Mouse (Mus musculus): Measurements from ENCODE around the gene Gng7.

Gene Gng7

GRCm38 (mm10) chr10:80970159-80970558, 44.6 kb downstream of the Gng7 start:
- in situ Hi-C loops (cut with MseI, MboI) = no loop called here

DNA sequence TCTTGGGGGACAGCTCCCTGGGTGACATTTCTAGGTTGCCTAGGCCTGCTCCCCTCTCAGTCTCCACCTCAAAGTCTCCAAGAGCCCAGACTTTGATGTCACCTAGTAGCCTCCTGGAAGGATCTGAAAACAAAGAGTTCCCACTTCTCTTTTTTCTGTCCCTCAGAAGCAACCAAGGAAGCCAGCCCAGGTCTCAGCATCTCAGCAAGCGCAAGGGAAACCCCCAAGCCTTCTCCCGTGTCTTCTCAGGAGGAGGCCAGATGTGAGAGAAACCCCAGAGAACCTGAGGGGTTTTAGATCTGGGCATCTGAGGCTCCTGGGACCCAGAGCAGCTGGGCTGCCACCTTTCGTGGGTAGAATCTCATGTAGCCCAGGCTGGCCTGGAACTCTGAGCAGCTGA, 45.4 kb downstream of the Gng7 start:
- in situ Hi-C loops (cut with MseI, MboI) = no loop called here

DNA sequence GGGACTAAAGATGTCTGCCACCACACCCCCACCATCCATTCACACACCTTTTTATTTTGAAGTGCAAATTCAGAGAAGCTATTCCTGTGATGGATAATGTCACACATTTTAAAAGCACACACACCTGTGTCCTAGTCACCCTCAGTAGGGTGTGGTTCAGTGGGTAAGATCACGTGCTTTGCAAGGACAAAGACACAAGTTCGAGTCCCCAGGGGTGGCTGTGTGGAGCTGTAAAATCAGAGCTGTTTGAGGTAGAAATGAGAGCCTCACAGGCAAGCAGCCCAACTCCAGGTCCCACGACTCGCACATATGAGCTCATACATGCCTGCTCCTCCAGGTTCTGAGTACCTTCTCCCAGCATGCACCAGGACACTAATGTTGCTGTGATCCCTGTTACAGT, 46.6 kb downstream of the Gng7 start:
- in situ Hi-C loops (cut with MseI, MboI) = no loop called here

DNA sequence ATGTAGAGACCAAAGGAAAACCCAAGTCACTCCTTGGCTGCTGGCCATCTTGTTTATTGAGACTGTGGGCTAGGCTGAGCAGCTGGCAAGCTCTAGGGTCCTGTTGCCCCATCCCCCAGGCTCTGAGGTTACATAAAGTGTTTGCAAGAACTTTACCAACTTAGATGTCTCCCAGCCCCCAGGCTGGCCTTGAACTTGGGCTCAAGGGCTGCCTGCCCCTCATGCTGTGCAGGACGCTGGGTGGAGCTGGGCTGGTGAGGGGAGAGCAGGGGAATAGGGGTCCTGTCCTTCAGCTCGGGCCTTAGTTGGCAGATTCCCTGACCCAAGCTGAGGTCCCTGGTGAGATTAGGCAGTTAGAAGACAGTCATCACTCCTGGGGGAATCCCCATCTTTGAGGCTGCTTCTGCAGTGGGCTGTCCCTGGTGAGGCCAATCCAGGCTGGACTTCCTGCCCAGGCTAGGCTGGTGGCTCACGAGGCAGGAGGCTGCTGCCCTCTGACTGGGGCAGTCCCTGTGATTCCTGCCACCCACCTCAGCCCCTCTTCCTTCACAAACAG, 47.6 kb downstream of the Gng7 start:
- in situ Hi-C loops (cut with MseI, MboI) = no loop called here

DNA sequence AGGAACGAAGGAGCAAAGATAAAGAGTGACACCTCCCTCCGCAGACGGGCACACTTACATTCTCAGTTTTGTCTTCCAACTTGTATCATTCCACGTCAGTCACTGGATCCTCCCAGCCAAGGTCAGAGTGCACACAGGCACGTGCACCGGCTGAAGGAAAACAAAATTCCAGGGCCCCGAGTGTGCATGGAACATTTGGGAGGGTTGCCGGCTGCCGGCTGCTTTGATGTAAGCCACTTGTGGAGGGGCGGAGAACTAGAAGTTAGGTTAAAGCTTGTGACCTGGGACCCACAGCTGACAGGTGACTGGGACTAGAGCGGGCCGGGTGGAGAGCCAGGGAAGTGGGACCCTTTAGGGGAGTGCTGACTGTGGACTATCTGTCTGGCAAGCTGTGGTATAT, 48.4 kb downstream of the Gng7 start:
- in situ Hi-C loops (cut with MseI, MboI) = no loop called here

DNA sequence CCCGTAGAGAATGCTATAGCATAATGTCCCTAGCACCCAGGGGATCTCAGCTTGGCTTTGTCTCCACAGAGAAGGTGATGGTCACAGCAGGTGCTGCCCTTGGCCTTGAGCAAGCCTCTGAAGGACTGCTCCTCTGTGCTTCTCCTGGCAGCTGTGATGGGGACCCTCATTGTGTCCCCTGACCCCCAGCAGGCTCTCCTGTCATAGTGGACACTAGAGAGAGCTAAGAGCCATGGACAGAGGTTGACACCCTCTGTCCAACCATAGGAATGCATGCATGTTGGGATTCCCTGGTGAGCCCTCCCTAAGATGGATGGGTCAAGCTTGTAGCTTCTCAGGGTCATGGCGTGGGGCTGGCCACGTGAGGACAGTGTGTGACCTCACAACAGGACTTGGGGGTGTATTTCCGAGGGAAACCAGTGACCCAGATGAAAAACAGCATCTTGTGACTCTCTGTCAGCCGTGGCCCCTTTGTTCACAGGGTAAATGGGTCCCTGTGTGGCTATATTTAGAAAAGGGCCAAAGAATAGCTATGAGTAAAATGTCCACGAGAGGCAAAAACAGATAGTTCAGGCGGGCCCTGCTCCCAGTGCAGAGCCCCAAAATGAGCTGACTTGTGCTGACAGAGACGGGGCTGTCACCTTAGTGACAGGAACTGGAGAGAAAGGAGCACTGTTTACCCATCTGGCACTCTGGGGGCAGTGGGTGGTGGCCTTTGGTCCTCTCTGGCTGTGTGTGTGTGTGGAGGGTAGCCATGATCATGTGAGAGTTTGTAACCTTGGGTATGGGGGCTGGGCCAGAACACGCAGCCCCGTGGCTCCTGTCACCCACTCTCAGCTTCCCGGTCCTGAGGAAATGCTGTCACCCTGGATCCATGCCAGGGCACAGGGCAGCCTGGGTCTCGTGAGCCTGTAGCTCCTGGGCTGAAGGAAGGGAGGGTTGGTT, 51.4 kb downstream of the Gng7 start:
- in situ Hi-C loops (cut with MseI, MboI) = no loop called here

DNA sequence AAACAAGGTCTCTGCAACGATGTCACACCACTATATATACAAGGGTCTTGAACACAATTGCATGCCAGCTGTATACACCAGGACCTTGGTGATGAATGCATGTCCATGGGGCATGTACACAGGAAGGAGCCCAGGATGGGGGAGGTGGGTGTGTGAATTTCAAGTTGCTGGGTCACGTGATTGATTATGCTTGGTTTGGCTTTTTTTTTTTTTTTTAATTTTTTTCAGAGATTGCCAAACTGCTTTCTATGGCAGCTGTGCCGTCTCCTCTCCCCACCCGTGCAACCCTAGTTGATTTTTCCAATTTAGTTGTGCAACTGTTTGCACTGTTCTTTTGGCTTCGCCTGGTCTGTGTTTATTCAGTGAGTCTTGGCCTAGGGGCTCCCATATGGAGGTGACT, 52.2 kb downstream of the Gng7 start:
- in situ Hi-C loops (cut with MseI, MboI) = no loop called here

GRCm38 (mm10) chr10:80962051-80962472, 52.7 kb downstream of the Gng7 start:
- in situ Hi-C loops (cut with MseI, MboI) = no loop called here

- in situ Hi-C loops (cut with MseI, MboI) = no loop called here
Observed at GRCm38 (mm10) chr10:80960551-80961508, 53.9 kb downstream of the Gng7 start.

- in situ Hi-C loops (cut with MseI, MboI) = no loop called here
Observed at GRCm38 (mm10) chr10:80958979-80959637, 55.6 kb downstream of the Gng7 start.

DNA sequence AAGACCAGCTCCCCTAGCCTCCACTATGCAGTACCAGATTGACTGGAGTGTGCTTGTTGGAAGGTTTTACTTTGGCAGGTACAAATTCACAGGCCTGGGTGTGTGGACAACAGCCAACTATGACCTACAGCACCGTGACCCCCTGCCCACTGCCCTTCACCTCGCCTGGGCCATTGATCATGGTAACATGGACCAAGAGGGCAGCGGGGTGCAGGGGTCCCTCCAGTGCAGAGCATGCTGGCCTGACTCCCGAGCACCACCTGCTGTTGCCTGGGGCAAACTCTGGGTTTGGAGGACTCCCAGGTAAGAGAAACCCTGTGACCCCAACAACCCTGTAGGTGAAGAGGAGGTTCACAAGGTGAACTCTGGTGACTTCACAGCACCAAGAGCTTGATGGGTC, 57.0 kb downstream of the Gng7 start:
- in situ Hi-C loops (cut with MseI, MboI) = no loop called here

DNA sequence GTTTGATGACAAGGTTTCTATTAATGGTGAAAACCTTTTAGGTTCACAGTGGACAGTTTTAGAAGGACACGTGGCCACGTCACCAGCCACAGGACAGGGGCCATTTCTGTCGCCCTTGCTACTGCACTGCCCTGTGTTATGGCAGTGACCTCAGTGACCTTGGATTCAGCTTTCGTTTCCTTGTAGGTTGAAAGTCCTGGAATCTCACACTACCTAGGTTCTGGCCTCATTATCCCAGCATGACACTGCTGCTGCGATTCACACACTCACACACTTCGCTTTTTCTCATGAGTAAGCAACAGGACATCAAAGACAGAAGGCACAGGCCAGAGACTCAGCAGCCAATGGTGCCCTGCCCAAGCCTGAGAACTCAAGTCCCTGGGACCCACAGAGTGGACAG, 57.8 kb downstream of the Gng7 start:
- in situ Hi-C loops (cut with MseI, MboI) = no loop called here

DNA sequence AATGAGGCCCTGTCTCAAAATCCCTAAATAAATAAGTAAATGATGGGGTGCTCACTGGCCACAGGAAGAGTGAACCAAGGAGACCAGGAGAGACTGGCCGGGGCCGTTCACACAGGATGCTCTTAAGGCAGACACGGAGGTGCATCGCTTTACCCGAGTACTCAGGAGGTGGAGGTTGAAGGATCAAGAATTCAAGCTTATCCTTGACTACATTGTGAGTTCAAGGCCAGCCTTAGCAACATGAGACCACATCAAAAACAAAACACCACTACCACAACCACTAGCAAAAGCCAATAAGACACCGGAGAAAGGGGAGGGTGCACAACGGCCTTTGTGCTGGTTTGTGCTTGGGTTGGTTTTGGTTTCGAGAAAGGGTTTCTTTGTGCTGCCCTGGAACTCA, 58.4 kb downstream of the Gng7 start:
- in situ Hi-C loops (cut with MseI, MboI) = no loop called here

DNA sequence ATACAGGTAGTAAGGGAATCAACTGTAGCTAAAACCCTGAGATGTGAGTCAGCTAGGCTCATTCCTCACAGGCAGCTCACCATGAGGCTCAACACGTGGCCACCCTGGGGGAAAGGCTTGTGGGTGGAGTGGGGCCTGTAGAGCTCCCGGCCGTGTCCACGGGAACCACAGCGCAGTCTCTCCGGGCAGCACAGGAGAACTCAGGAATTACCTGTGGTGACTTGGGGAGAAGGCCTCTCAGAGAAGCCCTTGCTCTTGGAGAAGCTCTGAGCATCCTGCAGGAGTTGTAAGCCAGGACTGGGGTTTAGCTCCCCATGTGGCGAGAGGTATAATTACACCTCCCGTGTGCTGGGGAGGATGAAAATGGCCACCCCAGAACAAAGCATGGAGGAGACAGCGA, 59.2 kb downstream of the Gng7 start:
- in situ Hi-C loops (cut with MseI, MboI) = no loop called here

DNA sequence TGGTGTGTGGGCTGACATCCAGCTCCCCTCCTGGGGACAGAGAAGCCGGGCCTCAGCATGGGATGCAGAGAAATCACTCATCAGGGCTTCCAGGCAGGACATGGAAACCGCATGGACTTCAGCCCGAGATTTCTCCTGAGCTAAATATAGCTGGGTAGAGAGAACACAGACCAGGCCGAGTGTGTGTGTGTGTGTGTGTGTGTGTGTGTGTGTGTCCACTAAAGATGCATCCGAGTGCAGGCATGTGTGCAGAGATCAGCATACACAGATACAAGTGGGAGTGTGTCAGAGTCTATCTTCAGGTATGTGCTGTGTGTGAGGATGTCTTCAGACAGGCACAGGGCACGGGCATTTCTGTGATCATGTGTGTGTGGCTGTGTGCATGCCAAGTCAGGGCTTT, 59.9 kb downstream of the Gng7 start:
- in situ Hi-C loops (cut with MseI, MboI) = no loop called here

GRCm38 (mm10) chr10:80954415-80954814, 60.3 kb downstream of the Gng7 start:
- in situ Hi-C loops (cut with MseI, MboI) = no loop called here

DNA sequence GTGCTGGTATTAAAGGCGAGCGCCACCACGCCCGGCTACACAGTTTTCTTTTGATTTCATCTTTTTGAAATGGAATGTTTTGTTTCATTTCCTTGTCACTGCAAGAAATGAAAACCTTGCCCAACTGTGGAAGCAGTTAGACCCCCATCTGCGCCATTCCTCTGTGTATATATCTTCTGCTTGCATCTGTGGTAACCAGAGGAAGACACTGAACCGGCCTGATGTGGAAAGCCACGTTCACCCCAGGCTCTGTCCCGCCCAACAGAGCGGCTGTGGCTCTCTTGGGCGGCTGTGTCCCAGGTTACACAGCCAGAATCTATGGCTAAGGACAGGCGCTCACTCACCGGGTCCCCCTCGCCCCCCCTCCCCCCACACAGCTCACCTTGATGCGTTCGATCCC, 62.3 kb downstream of the Gng7 start:
- in situ Hi-C loops (cut with MseI, MboI) = no loop called here

GRCm38 (mm10) chr10:80951761-80952390, 62.9 kb downstream of the Gng7 start:
- in situ Hi-C loops (cut with MseI, MboI) = no loop called here

DNA sequence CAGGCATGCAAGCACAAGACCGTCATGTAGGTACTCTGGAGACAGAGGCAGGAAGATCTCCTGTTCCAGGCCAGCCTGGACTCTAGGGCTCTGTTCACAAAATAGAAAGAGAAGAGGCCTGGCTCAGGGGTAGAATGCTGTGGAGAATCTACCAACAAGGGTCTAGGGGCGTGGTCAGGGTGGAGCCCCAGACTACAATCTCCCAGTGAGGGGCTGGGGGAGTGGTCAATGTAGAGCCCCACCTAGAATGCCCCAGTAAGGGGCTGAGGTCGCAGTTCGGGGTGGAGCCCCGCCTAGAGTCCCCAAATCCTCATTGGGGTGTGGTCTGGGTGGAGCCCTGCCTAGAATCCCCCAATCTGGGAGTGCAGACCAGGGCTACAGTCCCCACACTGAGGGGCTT, 64.4 kb downstream of the Gng7 start:
- in situ Hi-C loops (cut with MseI, MboI) = no loop called here

GRCm38 (mm10) chr10:80949081-80949480, 65.7 kb downstream of the Gng7 start:
- in situ Hi-C loops (cut with MseI, MboI) = no loop called here

GRCm38 (mm10) chr10:80948570-80948969, 66.2 kb downstream of the Gng7 start:
- in situ Hi-C loops (cut with MseI, MboI) = no loop called here
